Mouse (Mus musculus) liver, adult 10 weeks (tissue): ENCODE data around the gene Tbc1d12. TPM values are rescaled to one million over a fixed set of nuclear protein-coding genes. Genes with fewer than 3 reads are reported as not detected.

ENCODE experiments used
- polyA plus RNA-seq: library from polyadenylated mRNA; stranded (reverse); fragments of 350-450 nt; fragmentation: Illumina TruSeq; extraction: RNeasy Lipid Tissue Mini Kit (QIAGEN cat#74804); gene quantifications from one replicate; pipeline ENCODE4 v1.2.3, GENCODE M21; 2014; ENCODE audit warnings: low read depth, low replicate concordance

Gene Tbc1d12
- 11.8 TPM for polyA plus RNA-seq

GRCm38 (mm10) chr19:38836438-38837170, at the start of gene Tbc1d12:
Tbc1d12 (plus strand) TSS chr19:38836579.

GRCm38 (mm10) chr19:38818766-38819426, 17.5 kb upstream of the Tbc1d12 start, which contains the start of gene Noc3l:
Noc3l (minus strand) TSS chr19:38819237.

GRCm38 (mm10) chr19:38930788-38931565, 94.6 kb downstream of the Tbc1d12 start, which contains the start of gene Hells:
Hells (plus strand) TSS chr19:38930915.

Other genes with a start within 250 kb of the Tbc1d12 start
- 5.8 TPM for gene Noc3l, start 17.3 kb upstream of the Tbc1d12 start, polyA plus RNA-seq
- 2.1 TPM for gene Hells, start 94.3 kb downstream of the Tbc1d12 start, polyA plus RNA-seq
- 18.1 TPM for gene Cyp2c55, start 170.4 kb downstream of the Tbc1d12 start, polyA plus RNA-seq
- gene Cyp2c65, start 224.4 kb downstream of the Tbc1d12 start, polyA plus RNA-seq, result 0.40 TPM